Mouse (Mus musculus) left cerebral cortex, postnatal 4 days (tissue): ENCODE measurements around the gene Prop1. TPM values are rescaled to one million over a fixed set of nuclear protein-coding genes. Genes with fewer than 3 reads are reported as not detected.

Source experiments
- DNase-seq: peaks from one replicate; pipeline ENCODE4 v3.0.0-alpha.2; 2022
- intact Hi-C: fragments of 180-260 bp; cut with DNase I; formaldehyde crosslinking; loops from one replicate; pipeline ENCODE4 v1.15.1; 2025
- total RNA-seq, 2 experiments: library from RNA; stranded (reverse); gene quantifications; 2 replicates each; pipeline ENCODE4 v1.2.3; 2021

The Prop1 gene
- not detected for total RNA-seq

GRCm38 (mm10) chr11:50953665-50954064 is at the start of gene Prop1:
TSS of gene Prop1 (minus strand) at chr11:50953765.
- intact Hi-C loops = no loop called here
- DNase-seq = no peak

GRCm38 (mm10) chr11:51003296-51003695 is 49.7 kb upstream of the Prop1 start, which contains the start of gene Olfr51:
TSS of gene Olfr51 (plus strand) at chr11:51003596.
- no peak for DNase-seq
- intact Hi-C loops = no loop called here

GRCm38 (mm10) chr11:50981667-50982066 is 28.1 kb upstream of the Prop1 start, which contains the start of gene Olfr1377:
TSS of gene Olfr1377 (plus strand) at chr11:50981967.
- no peak for DNase-seq
- intact Hi-C loops = no loop called here

GRCm38 (mm10) chr11:50977216-50977615 is 23.7 kb upstream of the Prop1 start:
- intact Hi-C loops = no loop called here

GRCm38 (mm10) chr11:50966230-50966629 is 12.7 kb upstream of the Prop1 start, which contains the start of gene Olfr1378:
TSS of gene Olfr1378 (plus strand) at chr11:50966530.
- intact Hi-C loops = no loop called here

More at GRCm38 (mm10) chr11:50977216-50977615, 23.7 kb upstream of the Prop1 start:
- no peak for DNase-seq

GRCm38 (mm10) chr11:50964886-50965285 is 11.3 kb upstream of the Prop1 start:
- intact Hi-C loops = no loop called here
- no peak for DNase-seq

More at GRCm38 (mm10) chr11:50966230-50966629, 12.7 kb upstream of the Prop1 start, which contains the start of gene Olfr1378:
- no peak for DNase-seq

- no peak for DNase-seq
- intact Hi-C loops = no loop called here
Observed at GRCm38 (mm10) chr11:50952290-50952689, 1.3 kb downstream of the Prop1 start.

- no peak for DNase-seq
- intact Hi-C loops = loop anchor here (5.0 kb wide), 3 partner anchors 89 to 319 kb away; partner anchors contain the start of genes BC049762 and Clk4
Observed at GRCm38 (mm10) chr11:50943506-50943905, 10.1 kb downstream of the Prop1 start, which contains the start of gene 4933414I15Rik. TSS of gene 4933414I15Rik (minus strand) at chr11:50943765.

GRCm38 (mm10) chr11:50942386-50942785 is 11.2 kb downstream of the Prop1 start:
- DNase-seq = no peak
- intact Hi-C loops = loop anchor here (5.0 kb wide), 3 partner anchors 90 to 320 kb away; partner anchors contain the start of genes BC049762 and Clk4

- DNase-seq = peak; percentile 20
- intact Hi-C loops = loop anchor here (5.0 kb wide), 3 partner anchors 93 to 323 kb away; partner anchors contain the start of genes BC049762 and Clk4
Observed at GRCm38 (mm10) chr11:50939621-50940366, 13.8 kb downstream of the Prop1 start.

- no peak for DNase-seq
- intact Hi-C loops = no loop called here
Observed at GRCm38 (mm10) chr11:50938435-50938834, 15.1 kb downstream of the Prop1 start.

- intact Hi-C loops = no loop called here
- DNase-seq = no peak
Observed at GRCm38 (mm10) chr11:50932040-50932439, 21.5 kb downstream of the Prop1 start.

- intact Hi-C loops = no loop called here
- peak; percentile 92 for DNase-seq
Observed at GRCm38 (mm10) chr11:50931451-50931866, 22.1 kb downstream of the Prop1 start, which contains the start of gene Zfp354b. TSS of gene Zfp354b (minus strand) at chr11:50931633.

- intact Hi-C loops = no loop called here
- no peak for DNase-seq
Observed at GRCm38 (mm10) chr11:50931021-50931420, 22.5 kb downstream of the Prop1 start.

- intact Hi-C loops = no loop called here
- DNase-seq = no peak
Observed at GRCm38 (mm10) chr11:50930469-50931014, 23.0 kb downstream of the Prop1 start.

GRCm38 (mm10) chr11:50915671-50916320 is 37.8 kb downstream of the Prop1 start, which contains the start of gene Zfp2:
TSS of gene Zfp2 (minus strand) at chr11:50916165.
- intact Hi-C loops = no loop called here
- DNase-seq = peak; percentile 95

- no peak for DNase-seq
Observed at GRCm38 (mm10) chr11:50914461-50914860, 39.1 kb downstream of the Prop1 start.

GRCm38 (mm10) chr11:50913301-50913700 is 40.3 kb downstream of the Prop1 start:
- intact Hi-C loops = no loop called here
- no peak for DNase-seq

More at GRCm38 (mm10) chr11:50914461-50914860, 39.1 kb downstream of the Prop1 start:
- intact Hi-C loops = no loop called here

GRCm38 (mm10) chr11:50908136-50908535 is 45.4 kb downstream of the Prop1 start:
- DNase-seq = no peak
- intact Hi-C loops = no loop called here
